Mouse (Mus musculus) left cerebral cortex, adult 6 months (tissue): ENCODE data around the gene Ifnl3. TPM values are rescaled to one million over a fixed set of nuclear protein-coding genes. Genes with fewer than 3 reads are reported as not detected.

ENCODE experiments used
- long read RNA-seq, 2 experiments: library from polyadenylated mRNA; unstranded; transcript quantifications; one replicate each; pipeline ENCODE4 v2.0.0; 2019 to 2020
- polyA plus RNA-seq: library from polyadenylated mRNA; unstranded; fragments of <200 nt; fragmentation: Nextera tagmentation; gene quantifications from 2 replicates; pipeline ENCODE4 v1.2.3, GENCODE M21; 2021

The Ifnl3 gene
- polyA plus RNA-seq = not detected in 2 replicates
- long read RNA-seq, experiment 1 = 0 reads
- long read RNA-seq, experiment 2 = 0 reads

GRCm38 (mm10) chr7:28522536-28522935 lies at the start of gene Ifnl3:
Ifnl3 (plus strand) TSS chr7:28522836.

GRCm38 (mm10) chr7:28510405-28510974 lies 12.1 kb upstream of the Ifnl3 start, which contains the start of gene Ifnl2:
Ifnl2 (minus strand) TSS chr7:28510455.

DNA sequence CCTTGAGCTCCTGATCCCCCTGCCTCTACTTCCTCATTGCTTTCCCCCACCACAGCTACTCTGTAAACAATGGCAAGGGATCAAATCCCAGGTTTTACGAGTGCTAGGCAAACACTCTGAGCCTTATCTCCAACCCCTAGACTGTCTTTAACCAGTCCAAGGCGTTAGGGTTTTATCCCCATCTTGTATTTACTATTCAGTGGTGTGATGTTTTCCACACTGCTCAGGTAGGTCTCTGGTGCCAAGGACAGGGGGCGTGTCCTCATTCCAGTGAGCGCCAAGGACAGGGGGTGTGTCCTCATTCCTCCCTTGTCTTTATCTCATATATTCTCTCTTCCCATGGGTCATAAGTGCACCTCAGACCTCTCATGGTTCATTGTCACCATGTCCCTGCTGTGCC lies 17.9 kb downstream of the Ifnl3 start, which contains the start of gene Sycn:
Sycn (plus strand) TSS at position 360 of the 400 bp plus-strand sequence.

GRCm38 (mm10) chr7:28547154-28547553 lies 24.5 kb downstream of the Ifnl3 start, which contains the start of gene Nccrp1:
Nccrp1 (minus strand) TSS chr7:28547254.

Other genes with a start within 250 kb of the Ifnl3 start
- 28.4 and 33.0 TPM in 2 replicates for gene Eid2b, start 245.1 kb upstream of the Ifnl3 start, polyA plus RNA-seq
- gene Selenov, start 231.7 kb upstream of the Ifnl3 start, polyA plus RNA-seq = 0.48 and 1.1 TPM in 2 replicates
- gene Dll3, start 220.6 kb upstream of the Ifnl3 start, polyA plus RNA-seq = 2.5 and 2.6 TPM in 2 replicates
- gene Timm50, start 210.8 kb upstream of the Ifnl3 start, polyA plus RNA-seq = 78.9 and 84.1 TPM in 2 replicates
- 37.9 and 54.9 TPM in 2 replicates for gene Supt5, start 184.1 kb upstream of the Ifnl3 start, polyA plus RNA-seq
- 1,527 and 1,591 TPM in 2 replicates for gene Rps16, start 172.2 kb upstream of the Ifnl3 start, polyA plus RNA-seq
- gene Plekhg2, start 150.2 kb upstream of the Ifnl3 start, polyA plus RNA-seq = 0.76 and 0.94 TPM in 2 replicates
- gene Zfp36, start 142.6 kb upstream of the Ifnl3 start, polyA plus RNA-seq = 0.63 and 1.9 TPM in 2 replicates
- gene Med29, start 130.1 kb upstream of the Ifnl3 start, polyA plus RNA-seq = 67.8 and 75.0 TPM in 2 replicates
- 36.9 and 42.4 TPM in 2 replicates for gene Paf1, start 129.9 kb upstream of the Ifnl3 start, polyA plus RNA-seq
- 5.8 and 7.2 TPM in 2 replicates for gene Gmfg, start 85.4 kb upstream of the Ifnl3 start, polyA plus RNA-seq
- gene Lrfn1, start 70.9 kb upstream of the Ifnl3 start, polyA plus RNA-seq = 4.3 and 24.4 TPM in 2 replicates
- gene Ifnl2, start 12.4 kb upstream of the Ifnl3 start, polyA plus RNA-seq = not detected in 2 replicates
- not detected in 2 replicates for gene Sycn, start 18.0 kb downstream of the Ifnl3 start, polyA plus RNA-seq
- 0.09 TPM in 1 of 2 replicates, not detected in the other for gene Nccrp1, start 24.4 kb downstream of the Ifnl3 start, polyA plus RNA-seq
- gene Samd4b, start 75.3 kb downstream of the Ifnl3 start, polyA plus RNA-seq = 7.5 and 9.2 TPM in 2 replicates
- gene Pak4, start 75.3 kb downstream of the Ifnl3 start, polyA plus RNA-seq = 5.4 and 6.1 TPM in 2 replicates
- gene Acp7, start 108.5 kb downstream of the Ifnl3 start, polyA plus RNA-seq = 0.59 and 0.70 TPM in 2 replicates
- gene Fbxo27, start 170.0 kb downstream of the Ifnl3 start, polyA plus RNA-seq = 14.4 and 14.5 TPM in 2 replicates
- 2.5 and 4.3 TPM in 2 replicates for gene Fbxo17, start 194.0 kb downstream of the Ifnl3 start, polyA plus RNA-seq
- gene Mrps12, start 219.0 kb downstream of the Ifnl3 start, polyA plus RNA-seq = 233 and 280 TPM in 2 replicates
- 11.2 and 15.1 TPM in 2 replicates for gene Sars2, start 219.2 kb downstream of the Ifnl3 start, polyA plus RNA-seq
- gene Ccer2, start 233.3 kb downstream of the Ifnl3 start, polyA plus RNA-seq = 1.3 and 1.8 TPM in 2 replicates
- gene Sirt2, start 243.9 kb downstream of the Ifnl3 start, polyA plus RNA-seq = 147 and 180 TPM in 2 replicates
- 68.6 and 74.6 TPM in 2 replicates for gene Nfkbib, start 244.7 kb downstream of the Ifnl3 start, polyA plus RNA-seq